Mouse (Mus musculus) kidney, postnatal 0 days (tissue): ENCODE results near the gene Zyx. TPM values are rescaled to one million over a fixed set of nuclear protein-coding genes. Genes with fewer than 3 reads are reported as not detected.

Experiments used
- ATAC-seq: fragments of 200-750 bp; cut with Nextera tagmentation; replicated peaks from 2 replicates; pipeline ENCODE4 v1.8.0; 2017; ENCODE audit warnings: low read depth, moderate number of reproducible peaks, moderate TSS enrichment, moderate library complexity; ENCODE audit not compliant: low FRiP score
- DNase-seq: peaks from one replicate; pipeline ENCODE4 v3.0.0-alpha.2; 2016; ENCODE audit warnings: low spot score
- H3K27ac ChIP-seq: fragments of 300-500 bp; sonication (generic); 2 replicates; pipeline ENCODE4 v1.5.1; 2014; ENCODE audit warnings: mild to moderate bottlenecking
- H3K27me3 ChIP-seq: fragments of 300-500 bp; sonication (generic); 2 replicates; pipeline ENCODE4 v1.6.1; 2014; ENCODE audit warnings: low read length, mixed read lengths; ENCODE audit not compliant: insufficient read depth
- H3K36me3 ChIP-seq: fragments of 300-500 bp; sonication (generic); 2 replicates; pipeline ENCODE4 v1.6.1; 2014; ENCODE audit warnings: low read length, mixed read lengths; ENCODE audit not compliant: insufficient read depth
- H3K4me1 ChIP-seq: fragments of 300-500 bp; sonication (generic); replicated peaks from 2 replicates; pipeline ENCODE4 v1.6.1; 2014; ENCODE audit warnings: antibody characterized with exemption, low read length, mixed read lengths; ENCODE audit not compliant: insufficient read depth
- H3K4me2 ChIP-seq: fragments of 300-500 bp; sonication (generic); 2 replicates; pipeline ENCODE4 v1.6.1; 2014; ENCODE audit warnings: mild to moderate bottlenecking, low read length, moderate library complexity, mixed read lengths
- H3K4me3 ChIP-seq: fragments of 300-500 bp; sonication (generic); replicated peaks from 2 replicates; pipeline ENCODE4 v1.5.1; 2014; ENCODE audit warnings: low read depth, low read length
- H3K9ac ChIP-seq: fragments of 300-500 bp; sonication (generic); 2 replicates; pipeline ENCODE4 v1.6.1; 2014; ENCODE audit warnings: low read depth, low read length
- H3K9me3 ChIP-seq: fragments of 300-500 bp; sonication (generic); replicated peaks from 2 replicates; pipeline ENCODE4 v1.6.1; 2016; ENCODE audit warnings: low read length, inconsistent platforms, mixed read lengths
- CTCF ChIP-seq: IDR thresholded peaks from 2 replicates; pipeline ENCODE4 v1.5.1; 2016; ENCODE audit warnings: antibody characterized with exemption, low read depth, mild to moderate bottlenecking, moderate library complexity
- WGBS: fragments of 180-500 bp; shearing (Covaris S2); extraction: QIAGEN DNeasy Blood & Tissue Kit; methylation state at CpG from one replicate; pipeline ENCODE4 v1.1.7; 2014; 5-methylcytosine and 5-hydroxymethylcytosine counted together
- polyA plus RNA-seq: library from polyadenylated mRNA; unstranded; fragments of >200 nt; fragmentation: Nextera tagmentation; extraction: Ambion mirVana; gene quantifications from 2 replicates; pipeline ENCODE4 v1.2.1, GENCODE M21; 2015

The Zyx gene
- polyA plus RNA-seq, 1 experiment from 2014 or later, result 92.9 TPM

GRCm38 (mm10) chr6:42381916-42382381 is 32.5 kb downstream of the Zyx start:
- Histone ChIP-seq H3K4me1 (peaks cover 5% of the 10 kb centered on the region; the same call in 1 of the 2 replicates), H3K9me3 (no peaks in the 10 kb centered on the region), H3K27me3 (no peaks in the 10 kb centered on the region), H3K4me3 (no peak overlapping the region), H3K36me3 (no peaks in the 10 kb centered on the region), H3K27ac (peak overlapping the region; percentile 80), H3K4me2 (peak overlapping the region; percentile 11; the same call in 1 of the 2 replicates), H3K9ac (no peak overlapping the region)
- TF ChIP-seq CTCF, result no peak
- ATAC-seq (peak; percentile 29; the same call in 1 of the 2 replicates), DNase-seq (peak; percentile 82)
- WGBS, result 25% methylated on average over 9 of the region's 9 CpGs

- Histone ChIP-seq H3K9ac (no peak overlapping the region), H3K4me2 (no peak overlapping the region), H3K4me3 (no peak overlapping the region), H3K27ac (no peak overlapping the region), H3K27me3 (no peaks in the 10 kb centered on the region), H3K9me3 (no peaks in the 10 kb centered on the region), H3K36me3 (no peaks in the 10 kb centered on the region), H3K4me1 (peaks cover 5% of the 10 kb centered on the region; the same call in 1 of the 2 replicates)
- no peak for TF ChIP-seq CTCF
- WGBS, result 84% methylated on average over 5 of the region's 5 CpGs
- ATAC-seq (no peak), DNase-seq (no peak)
These were observed 33.9 kb downstream of the Zyx start for GRCm38 (mm10) chr6:42383360-42383759.

- no peak for TF ChIP-seq CTCF
- no peak for DNase-seq
- no peak for ATAC-seq
- no peaks in the 10 kb centered on the region for H3K36me3 ChIP-seq
- H3K9ac ChIP-seq, result no peak overlapping the region
- H3K27me3 ChIP-seq, result no peaks in the 10 kb centered on the region
- H3K9me3 ChIP-seq, result no peaks in the 10 kb centered on the region
- no peak overlapping the region for H3K4me3 ChIP-seq
- no peak overlapping the region for H3K4me2 ChIP-seq
- H3K4me1 ChIP-seq, result peaks cover 5% of the 10 kb centered on the region; the same call in 1 of the 2 replicates
- no peak overlapping the region for H3K27ac ChIP-seq
- WGBS, result 54% methylated on average over 4 of the region's 4 CpGs
These were observed 36.2 kb downstream of the Zyx start for GRCm38 (mm10) chr6:42385635-42386034.

GRCm38 (mm10) chr6:42391796-42392330 is 42.4 kb downstream of the Zyx start:
- Histone ChIP-seq H3K9me3 (no peaks in the 10 kb centered on the region), H3K4me2 (no peak overlapping the region), H3K9ac (no peak overlapping the region), H3K27me3 (no peaks in the 10 kb centered on the region), H3K36me3 (no peaks in the 10 kb centered on the region), H3K27ac (no peak overlapping the region), H3K4me1 (no peaks in the 10 kb centered on the region; the same call in 1 of the 2 replicates), H3K4me3 (no peak overlapping the region)
- no peak for TF ChIP-seq CTCF
- WGBS, result 18% methylated on average over 2 of the region's 2 CpGs
- peak; percentile 76; the same call in 1 of the 2 replicates for ATAC-seq
- DNase-seq, result peak; percentile 77

GRCm38 (mm10) chr6:42395960-42396809 is 46.8 kb downstream of the Zyx start:
- H3K4me1 ChIP-seq, result no peaks in the 10 kb centered on the region; the same call in 1 of the 2 replicates
- ATAC-seq, result peak; percentile 47; the same call in 1 of the 2 replicates
- no peak overlapping the region for H3K9ac ChIP-seq
- H3K9me3 ChIP-seq, result no peaks in the 10 kb centered on the region
- peak overlapping the region; percentile 13; the same call in 1 of the 2 replicates for H3K27ac ChIP-seq
- no peaks in the 10 kb centered on the region for H3K27me3 ChIP-seq
- no peak overlapping the region for H3K4me3 ChIP-seq
- whole genome bisulfite sequencing, result 47% methylated on average over 9 of the region's 9 CpGs
- no peaks in the 10 kb centered on the region for H3K36me3 ChIP-seq
- no peak for TF ChIP-seq CTCF
- no peak overlapping the region for H3K4me2 ChIP-seq
- peak; percentile 75 for DNase-seq

GRCm38 (mm10) chr6:42397041-42397657 is 47.7 kb downstream of the Zyx start:
- Histone ChIP-seq H3K4me2 (no peak overlapping the region), H3K9me3 (no peaks in the 10 kb centered on the region), H3K4me3 (no peak overlapping the region), H3K9ac (no peak overlapping the region), H3K4me1 (no peaks in the 10 kb centered on the region; the same call in 1 of the 2 replicates), H3K36me3 (no peaks in the 10 kb centered on the region), H3K27ac (no peak overlapping the region), H3K27me3 (no peaks in the 10 kb centered on the region)
- DNase-seq (no peak), ATAC-seq (no peak)
- 63% methylated on average over 3 of the region's 3 CpGs for WGBS
- TF ChIP-seq CTCF, result no peak
